Mouse (Mus musculus) heart, embryonic 16.5 days (tissue): Measurements from ENCODE around the gene Pigo. TPM values are rescaled to one million over a fixed set of nuclear protein-coding genes. Genes with fewer than 3 reads are reported as not detected.

Experiments
- polyA plus RNA-seq: library from polyadenylated mRNA; unstranded; fragments of >200 nt; fragmentation: Nextera tagmentation; extraction: Ambion mirVana; gene quantifications from 2 replicates; pipeline ENCODE4 v1.2.1, GENCODE M21; 2015

Gene Pigo
- polyA plus RNA-seq, 1 experiment from 2014 or later = 15.8 TPM

Other genes starting within 250 kb of the Pigo start
- 0.06 TPM in 1 of 2 replicates, not detected in the other for gene Fam205a1, start 171.9 kb downstream of the Pigo start, polyA plus RNA-seq
- 0.04 TPM in 1 of 2 replicates, not detected in the other for gene Gm12394, start 169.0 kb downstream of the Pigo start, polyA plus RNA-seq
- 0.13 and 0.34 TPM in 2 replicates for gene Fam205c, start 151.6 kb downstream of the Pigo start, polyA plus RNA-seq
- gene Phf24, start 109.2 kb downstream of the Pigo start, polyA plus RNA-seq = 4.8 and 5.8 TPM in 2 replicates
- gene Dnajb5, start 76.0 kb downstream of the Pigo start, polyA plus RNA-seq = 16.9 and 17.2 TPM in 2 replicates
- 0.47 and 1.4 TPM in 2 replicates for gene 1700022I11Rik, start 56.2 kb downstream of the Pigo start, polyA plus RNA-seq
- 457 and 488 TPM in 2 replicates for gene Vcp, start 25.3 kb downstream of the Pigo start, polyA plus RNA-seq
- 12.9 and 13.0 TPM in 2 replicates for gene Fancg, start 15.3 kb downstream of the Pigo start, polyA plus RNA-seq
- 222 and 234 TPM in 2 replicates for gene Stoml2, start 5.9 kb upstream of the Pigo start, polyA plus RNA-seq
- 14.3 and 15.4 TPM in 2 replicates for gene Fam214b, start 20.4 kb upstream of the Pigo start, polyA plus RNA-seq
- gene Unc13b, start 33.1 kb upstream of the Pigo start, polyA plus RNA-seq = 9.1 and 11.3 TPM in 2 replicates
- gene Atp8b5, start 241.3 kb upstream of the Pigo start, polyA plus RNA-seq = 0.05 and 0.10 TPM in 2 replicates